Mouse (Mus musculus) right cerebral cortex, postnatal 25 days (tissue): ENCODE measurements at regions not wholly inside any gene's neighbourhood (a gene's known extent, or its start where the extent isn't known, plus 50 kb on each side); places are given as distances from the start of the nearest gene placed in this dataset.

Source experiments
- DNase-seq: peaks from one replicate; pipeline ENCODE4 v3.0.0; 2022

DNA sequence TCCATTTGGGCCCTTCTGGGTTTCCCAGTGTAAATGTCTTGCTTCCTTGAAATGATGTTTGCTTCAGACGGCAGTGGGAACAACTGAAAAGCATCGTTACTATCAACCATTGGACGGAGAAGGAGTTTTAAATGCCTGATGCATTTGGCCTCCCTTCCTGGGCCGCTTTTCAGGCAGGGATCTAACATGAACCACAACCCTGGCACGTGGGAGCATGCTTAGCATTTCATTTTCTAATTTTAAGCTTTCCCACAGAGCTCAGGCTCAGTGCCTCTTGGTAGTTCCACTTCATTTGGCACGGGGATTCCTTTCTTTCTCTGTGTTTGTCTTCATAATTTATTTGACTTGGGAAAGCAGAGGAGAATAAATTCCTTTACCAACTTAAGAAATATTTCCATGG is 406.6 kb upstream of the Nbea start:
- DNase-seq: peak; percentile 16

DNA sequence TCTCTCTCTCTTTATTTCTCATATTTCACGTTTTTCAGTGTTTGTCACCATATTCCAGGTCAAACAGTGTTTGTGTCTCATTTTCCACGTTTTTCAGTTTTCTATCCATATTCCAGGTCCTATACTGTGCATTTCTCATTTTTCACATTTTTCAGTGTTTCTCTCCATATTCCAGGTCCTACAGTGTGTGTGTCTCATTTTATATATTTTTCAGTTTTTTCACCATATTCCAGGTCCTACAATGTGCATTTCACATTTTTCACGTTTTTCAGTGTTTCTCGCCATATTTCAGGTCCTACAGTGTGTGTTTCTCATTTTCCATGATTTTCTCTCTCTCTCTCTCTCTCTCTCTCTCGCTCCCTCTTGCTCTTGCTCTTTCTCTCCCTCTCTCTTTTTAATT is 391.9 kb upstream of the Nbea start:
- DNase-seq: no peak

DNA sequence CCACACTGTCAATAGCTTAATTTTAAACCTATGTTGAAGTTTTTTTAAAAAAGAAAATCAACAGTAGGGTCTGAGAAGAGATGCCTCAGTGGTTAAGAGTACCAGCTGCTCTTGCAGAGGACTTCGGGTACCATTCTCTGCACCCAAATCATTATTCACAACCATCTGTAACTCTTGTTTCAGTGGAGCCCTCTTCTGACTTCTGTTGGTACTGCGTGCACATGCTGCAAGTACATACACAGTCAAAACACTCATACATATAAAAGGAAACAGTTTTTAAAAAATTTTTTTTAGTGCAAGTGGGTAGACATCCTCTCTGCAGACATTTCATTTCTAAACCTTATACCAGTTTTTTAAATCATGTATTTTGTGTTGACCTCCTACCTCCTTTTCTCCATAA is 352.7 kb upstream of the Nbea start:
- no peak for DNase-seq

DNA sequence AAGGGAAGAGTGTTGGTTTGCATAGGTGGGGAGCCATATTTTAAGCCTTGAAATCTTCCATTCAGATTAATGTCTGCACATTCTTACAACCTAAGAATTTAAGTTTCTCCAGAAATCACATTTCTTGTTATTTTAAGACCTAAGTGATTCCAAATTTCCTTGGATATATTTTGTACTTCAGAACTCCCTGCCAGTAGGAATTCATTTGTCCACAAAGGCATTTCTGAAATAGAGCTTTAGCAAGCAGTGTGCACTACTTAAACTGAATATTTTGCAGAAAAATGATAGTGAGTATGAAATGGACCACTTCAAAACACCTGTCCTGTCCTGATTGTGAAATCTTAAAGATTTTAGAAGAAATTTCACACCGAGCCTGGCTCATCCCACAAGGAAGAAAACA is 320.9 kb upstream of the Nbea start:
- DNase-seq: no peak

DNA sequence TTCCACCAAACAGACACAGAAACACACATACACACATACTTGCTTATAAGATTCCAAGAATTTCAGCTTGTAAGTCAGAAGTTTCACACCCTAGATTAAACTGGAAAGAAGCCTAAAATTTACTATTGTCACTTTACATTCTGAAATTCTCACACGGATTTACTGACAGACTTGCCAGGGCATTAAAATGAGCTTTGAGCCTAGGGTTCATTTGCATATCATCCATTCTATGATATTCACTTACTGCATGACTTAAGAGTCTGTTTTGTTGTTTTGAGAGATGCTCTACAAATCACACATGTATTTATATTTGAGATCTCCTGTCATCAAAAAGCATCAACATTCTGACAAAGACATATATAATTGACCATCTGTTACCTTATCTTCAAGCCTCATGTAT is 315.8 kb upstream of the Nbea start:
- DNase-seq: no peak

DNA sequence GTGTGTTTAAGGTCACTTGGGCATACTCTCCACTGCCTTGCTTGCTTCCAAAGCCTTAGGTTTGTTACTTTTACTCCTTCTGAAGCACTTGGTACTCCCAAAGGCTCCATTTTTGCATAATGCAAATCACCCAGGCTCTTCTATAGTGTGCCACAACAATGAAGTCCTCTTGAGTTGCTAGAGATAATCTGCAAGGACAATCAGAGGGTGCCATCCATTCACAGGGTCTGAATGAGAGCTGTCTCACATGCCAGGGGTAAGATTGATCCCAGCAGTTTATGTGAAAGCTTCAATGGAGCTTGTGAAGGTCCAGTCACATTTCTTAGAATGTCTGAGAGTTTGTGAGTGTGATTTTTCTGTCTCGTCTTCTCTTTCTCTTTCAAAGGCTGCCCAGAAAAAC is 310.4 kb upstream of the Nbea start:
- DNase-seq: no peak

DNA sequence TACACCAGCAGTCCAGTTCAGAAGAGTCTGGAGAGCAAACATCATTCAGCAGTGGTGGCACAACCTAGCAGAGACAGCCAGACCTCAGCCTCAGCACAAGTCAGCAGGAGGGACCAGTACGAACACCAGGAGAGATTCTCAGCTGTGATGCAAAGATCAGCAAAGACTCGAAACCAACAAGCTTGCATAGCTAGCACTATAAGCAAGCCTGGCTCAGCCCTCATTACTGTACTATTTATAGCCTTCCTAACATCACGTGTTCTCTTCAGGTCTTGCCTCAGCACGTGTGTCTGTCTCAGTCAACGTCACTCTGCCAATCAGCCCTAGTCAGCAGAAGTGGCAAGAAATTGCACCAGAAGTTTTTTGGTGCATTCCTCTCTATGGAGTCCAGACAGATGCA is 305.7 kb upstream of the Nbea start:
- no peak for DNase-seq

DNA sequence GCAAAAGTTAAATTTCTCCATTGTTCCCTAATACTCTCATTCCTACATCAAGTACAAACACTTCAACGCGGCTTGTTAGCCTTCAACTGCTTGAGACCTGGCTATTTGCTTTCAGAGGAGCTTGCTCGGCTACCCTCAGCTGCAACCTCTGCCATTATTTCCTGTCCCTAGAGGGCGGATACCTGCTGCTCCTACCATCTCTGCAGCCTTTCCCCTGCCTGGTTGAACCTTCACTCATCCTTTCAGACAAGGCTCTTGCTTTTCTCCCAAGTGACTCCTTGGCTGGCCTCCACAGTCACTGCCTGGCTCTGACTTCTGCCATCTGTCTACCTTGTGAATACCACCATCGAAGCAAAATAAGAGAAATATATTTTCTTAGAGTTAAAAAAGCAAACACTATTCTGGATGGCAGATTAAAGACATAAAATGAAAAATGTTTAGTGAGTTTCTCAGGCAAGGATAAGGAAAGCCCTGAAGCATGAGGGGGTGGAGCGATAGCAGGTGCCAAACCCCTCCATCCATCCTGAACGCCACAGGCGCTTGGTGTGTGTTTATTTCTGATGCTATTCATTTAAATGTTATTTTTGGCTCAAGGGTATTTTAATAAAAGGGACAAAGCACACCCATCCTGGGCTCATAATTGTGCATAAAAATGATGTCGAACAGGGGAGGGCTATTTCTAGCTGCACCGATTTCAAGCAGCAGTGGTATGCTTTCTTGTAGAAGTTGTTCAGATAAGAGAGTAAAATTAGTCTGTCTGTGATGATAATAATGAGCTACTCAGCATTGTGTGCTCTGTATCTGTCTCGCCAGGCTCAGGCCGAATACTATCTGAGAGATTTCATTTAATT is 302.3 kb upstream of the Nbea start:
- no peak for DNase-seq

DNA sequence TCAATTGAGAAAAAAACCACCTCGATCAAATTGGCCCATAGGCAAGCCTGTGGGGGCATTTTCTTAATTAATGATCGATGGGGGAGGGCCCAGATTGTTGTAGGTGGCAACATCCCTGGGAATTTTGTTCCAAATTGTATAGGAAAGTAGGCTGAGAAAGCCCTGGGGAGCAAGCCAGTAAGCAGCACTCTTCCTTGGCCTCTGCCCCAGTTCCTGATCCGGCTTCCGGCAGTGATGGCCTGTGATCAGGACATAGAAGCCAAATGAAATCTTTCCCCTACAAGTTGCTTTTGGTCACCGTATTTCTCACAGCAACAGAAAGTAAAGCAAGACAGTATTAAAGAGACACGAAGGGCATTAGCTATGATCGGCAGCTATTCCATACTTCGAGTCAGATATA is 300.6 kb upstream of the Nbea start:
- DNase-seq: no peak

DNA sequence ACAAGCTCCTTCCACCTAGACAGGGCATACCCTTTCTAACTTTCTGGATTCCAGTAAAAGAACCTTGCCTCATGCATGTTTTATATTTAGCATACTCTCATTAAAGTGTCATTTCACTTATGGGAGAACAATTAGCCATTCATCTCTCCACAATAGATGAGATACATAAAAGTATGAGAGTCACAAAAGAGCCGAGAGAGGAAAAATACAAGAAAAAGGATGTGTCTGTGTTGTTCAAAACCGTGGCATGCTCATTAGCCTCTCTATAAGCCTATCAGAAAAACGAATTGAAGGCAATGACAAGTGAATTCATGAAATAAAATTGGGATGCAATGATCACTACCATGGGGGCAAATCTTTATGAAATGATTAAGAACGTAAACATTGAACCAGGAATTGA is 299.9 kb upstream of the Nbea start:
- DNase-seq: no peak

DNA sequence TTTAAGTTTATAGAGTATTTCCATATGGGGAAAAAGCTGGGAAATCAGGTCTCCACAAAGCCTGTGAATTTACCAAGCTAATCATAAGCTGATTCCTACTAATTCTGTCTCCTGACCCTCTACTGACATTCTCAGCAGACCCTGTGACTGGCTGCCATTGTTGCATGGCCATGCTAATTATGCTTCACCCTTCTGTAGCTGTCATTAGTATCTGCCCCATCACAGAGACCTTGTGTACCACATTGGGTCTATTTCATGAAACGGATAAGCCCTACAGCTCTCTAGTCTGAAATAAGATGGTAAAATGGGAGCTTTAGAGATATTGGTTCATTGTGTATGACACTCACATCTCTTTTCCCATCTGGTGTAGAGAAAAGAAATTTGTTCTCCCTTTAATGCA is 296.0 kb upstream of the Nbea start:
- DNase-seq: no peak

DNA sequence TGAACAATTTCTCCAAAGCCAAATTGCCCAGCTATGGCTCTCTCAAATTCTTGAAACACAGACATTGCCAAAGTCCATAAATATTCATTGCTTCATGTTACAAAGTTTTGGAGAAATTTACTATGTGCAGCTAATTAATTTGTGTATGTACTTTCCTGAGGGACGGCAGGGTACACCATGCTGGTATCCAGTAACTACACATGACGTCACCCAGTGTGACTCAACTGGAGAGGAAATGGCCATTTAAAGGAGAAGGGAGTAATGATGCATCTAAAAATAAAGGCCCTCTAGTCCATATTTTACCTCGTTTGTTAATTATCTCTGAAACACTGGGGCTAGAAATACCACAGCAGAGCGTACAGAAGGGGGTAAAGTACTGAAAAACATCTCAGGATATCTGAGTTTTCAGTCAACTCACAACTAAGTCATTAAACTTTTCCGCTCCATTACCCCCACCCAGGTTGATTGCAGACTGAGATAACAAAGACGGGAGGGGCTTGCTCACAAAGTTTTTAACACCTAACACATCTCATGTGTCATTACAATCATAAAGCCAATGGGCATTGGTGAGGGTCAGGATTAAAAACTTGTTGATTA is 295.1 kb upstream of the Nbea start:
- DNase-seq: no peak

DNA sequence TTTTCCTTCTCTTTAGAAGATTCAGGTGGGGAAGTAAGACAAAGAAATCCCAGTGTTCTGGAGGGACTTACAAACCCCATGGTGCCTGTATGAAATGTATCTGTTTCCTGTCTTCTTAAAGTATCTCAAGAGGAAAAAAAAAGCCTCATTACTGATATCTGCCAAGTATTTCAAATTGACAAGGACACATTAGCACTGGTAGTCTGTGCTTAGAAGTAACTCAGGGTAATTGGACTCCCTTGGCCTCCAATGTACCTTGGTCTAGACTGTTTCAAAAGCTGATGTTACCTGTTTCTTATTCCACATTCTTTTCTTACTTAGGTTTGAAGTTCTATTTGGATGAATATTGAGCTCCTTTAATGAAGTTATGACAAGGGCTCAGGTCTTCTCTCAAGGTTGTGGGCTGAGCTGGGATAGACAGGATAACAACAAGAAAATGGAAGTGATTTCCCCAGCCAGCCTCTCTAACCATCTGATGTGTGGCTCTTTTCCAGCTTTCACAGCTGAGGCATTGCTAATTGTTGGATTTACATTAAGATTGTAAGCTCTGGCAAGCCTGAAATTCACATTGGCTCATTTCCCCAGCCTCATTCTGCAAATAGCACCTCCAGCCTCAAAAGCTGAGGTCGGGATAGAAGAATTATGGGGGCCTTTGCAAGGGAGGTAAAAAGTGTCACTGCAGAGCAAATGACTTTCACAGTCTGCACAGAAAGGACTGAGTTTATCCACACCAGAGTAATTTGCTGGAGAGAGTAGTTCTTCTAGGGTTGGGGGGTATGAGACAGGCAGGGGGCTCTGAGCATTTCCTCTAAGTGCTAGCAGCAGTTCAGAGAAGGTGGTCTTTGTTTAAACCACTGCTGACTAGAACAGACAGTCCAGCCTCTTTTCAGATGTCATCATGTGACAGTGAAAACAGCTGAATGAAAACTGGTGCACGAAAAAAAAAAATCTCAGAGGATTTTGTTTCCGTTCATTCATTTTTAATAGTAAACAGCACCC is 292.3 kb upstream of the Nbea start:
- peak; percentile 17 for DNase-seq

DNA sequence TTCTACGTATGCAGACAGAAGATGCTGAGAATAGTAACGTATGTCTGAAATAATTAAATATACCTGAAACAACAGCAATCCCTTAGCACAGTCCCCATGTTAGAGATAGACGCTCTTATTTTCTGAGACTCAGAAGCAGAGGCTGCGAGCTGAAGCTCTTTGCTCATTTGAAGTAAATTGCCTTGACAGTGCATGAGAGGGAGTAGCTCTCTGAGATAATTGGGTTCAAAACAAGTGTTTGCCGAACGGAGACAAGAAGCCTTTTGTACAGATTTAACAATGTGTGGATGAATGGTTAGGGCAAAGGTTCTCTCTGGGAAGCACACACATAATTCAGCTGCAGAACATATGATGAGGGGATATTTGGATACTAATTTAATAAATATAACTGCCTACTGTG is 289.1 kb upstream of the Nbea start:
- no peak for DNase-seq

DNA sequence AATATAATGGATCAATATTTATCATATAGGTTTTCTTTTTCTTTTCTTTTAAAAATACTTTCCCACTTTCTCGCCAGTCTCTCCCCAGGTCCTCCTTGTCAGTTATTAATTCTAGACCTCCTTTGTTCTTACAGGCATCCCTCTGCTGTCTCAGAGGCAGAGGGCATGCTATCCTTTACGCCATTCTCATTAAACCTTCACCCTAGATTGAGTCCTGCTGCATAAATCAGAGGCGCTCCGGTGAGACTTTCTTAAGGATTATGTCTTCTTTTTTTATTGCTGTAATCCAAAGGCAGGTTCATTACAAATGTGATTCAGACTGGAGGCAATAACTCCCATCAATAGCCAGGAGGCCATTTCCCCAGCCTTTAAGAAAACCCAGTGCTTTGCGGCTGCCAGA is 288.3 kb upstream of the Nbea start:
- no peak for DNase-seq

DNA sequence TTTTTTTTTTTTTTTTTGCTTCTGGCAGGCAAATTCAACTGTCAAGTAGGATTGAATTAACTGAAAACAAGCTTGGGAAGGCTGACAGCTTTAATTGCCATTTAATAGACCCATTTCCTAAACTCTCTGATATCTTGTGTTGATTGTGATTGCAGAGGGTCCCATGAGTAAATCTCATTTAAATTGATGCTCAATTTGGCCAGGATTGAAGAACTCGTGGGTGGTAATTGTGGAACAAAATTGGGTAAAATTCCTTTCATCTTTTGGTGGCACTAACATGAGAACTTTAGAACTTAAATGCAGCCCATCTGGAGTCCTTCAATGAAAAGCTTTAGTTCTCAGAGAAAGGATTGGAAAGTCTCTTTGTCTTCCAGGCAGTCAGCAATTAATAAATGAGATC is 287.7 kb upstream of the Nbea start:
- no peak for DNase-seq

DNA sequence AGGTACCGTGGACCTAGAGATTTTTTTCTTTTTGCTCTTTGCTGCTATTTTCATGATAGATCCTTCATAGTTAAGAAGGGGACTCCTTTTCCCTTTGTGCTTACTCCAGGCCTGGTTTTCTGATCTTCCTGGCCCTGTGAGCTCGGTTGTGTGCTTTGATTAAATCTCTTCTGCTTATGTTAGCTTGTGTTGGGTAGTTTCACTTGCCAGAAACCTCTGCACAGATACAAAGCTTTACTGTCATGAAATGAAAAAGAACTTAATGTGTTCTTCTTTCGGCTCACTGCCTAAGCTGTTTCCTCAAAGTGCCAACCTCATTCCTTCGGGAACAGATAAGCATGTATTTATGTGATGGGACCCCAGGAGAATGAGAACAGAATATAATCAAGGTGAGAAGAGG is 274.1 kb upstream of the Nbea start:
- no peak for DNase-seq

DNA sequence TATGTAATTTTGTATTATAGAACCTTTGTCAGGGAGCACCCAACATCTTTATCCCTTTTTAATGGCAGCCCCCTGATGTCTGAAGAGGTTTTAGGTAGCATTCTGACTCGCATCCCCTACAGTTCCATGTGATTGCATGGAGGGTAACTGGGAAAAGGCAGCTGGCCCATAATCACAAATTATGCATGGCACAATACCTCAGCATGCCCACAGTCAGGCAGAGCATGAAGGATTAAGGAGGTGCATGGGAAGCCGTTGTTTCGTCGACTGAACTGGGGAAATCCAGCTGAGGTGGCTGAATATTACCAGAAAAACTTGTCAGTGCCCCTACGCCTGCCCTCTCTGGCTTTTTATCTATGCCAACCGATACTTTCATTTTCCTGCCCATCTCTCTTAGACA is 272.8 kb upstream of the Nbea start:
- no peak for DNase-seq

DNA sequence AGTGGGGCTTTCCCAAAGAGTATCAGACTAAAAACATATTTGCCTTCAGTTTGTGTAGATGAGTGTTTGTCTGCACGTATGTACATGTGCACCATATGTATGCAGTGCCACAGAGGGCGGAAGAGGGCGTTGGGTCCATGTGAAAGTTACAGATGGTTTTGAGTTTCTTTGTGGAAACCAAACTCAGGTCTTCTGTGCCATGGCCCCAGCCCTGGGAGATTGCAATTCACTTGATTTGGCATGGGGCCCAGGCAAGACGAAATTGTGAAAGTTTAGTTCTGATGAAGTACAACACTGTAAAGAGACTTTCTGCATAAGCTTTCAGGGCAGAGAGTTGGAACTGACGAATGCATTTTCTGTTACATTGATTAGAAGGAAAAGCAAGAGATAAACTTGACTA is 255.4 kb upstream of the Nbea start:
- no peak for DNase-seq

DNA sequence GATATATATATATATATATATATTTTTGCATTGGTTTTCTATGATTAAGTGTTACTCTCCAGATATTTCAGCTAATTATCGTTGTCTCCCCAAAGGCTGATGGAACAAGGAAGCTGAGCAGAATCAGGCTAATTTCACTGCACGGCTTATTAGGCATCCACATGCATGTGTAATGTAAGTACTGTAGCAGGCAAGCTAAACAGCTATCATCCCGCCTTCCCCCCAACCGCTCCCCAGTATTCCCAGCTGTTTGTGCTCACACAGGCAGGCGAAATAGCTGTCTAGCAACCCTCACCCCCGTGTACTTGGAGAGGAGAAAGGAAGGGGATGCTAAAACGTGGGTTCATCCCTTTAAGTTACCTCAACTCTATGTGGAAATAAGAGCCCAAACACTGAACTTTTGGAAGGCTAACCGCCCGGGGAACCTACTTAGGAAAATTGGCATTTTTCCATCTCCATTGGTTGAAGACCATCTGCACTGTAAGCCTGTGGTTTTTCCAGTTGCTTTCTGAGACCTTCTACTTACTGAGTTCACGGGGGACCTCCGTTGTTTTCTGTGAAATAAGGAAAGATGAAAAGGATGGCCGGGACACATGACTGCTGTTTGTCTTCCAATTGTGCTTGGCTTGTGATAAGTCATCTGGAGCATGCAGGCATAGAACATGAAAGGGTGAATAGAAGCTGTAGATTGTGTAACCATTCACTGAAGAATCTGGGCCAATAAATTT is 254.7 kb upstream of the Nbea start:
- DNase-seq: no peak

DNA sequence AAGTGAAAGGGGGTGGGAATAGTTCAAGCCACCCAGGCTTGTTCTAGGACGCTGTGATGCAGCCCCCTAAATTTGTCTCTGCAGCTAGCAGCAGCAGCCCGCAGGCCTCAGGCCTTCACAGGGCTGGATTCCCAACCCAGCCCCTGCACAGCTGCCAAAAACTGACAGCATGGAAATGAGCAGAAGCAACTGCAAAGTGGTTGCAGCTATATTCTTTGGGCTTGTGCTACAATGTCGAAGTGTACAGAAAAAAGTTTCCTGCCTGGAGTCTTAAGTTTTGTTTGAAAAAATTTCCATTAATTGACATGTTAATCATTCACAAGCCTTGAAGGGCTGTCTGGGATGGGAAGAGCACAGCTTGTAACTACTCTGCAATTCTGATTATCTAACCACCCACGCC is 253.6 kb upstream of the Nbea start:
- no peak for DNase-seq

DNA sequence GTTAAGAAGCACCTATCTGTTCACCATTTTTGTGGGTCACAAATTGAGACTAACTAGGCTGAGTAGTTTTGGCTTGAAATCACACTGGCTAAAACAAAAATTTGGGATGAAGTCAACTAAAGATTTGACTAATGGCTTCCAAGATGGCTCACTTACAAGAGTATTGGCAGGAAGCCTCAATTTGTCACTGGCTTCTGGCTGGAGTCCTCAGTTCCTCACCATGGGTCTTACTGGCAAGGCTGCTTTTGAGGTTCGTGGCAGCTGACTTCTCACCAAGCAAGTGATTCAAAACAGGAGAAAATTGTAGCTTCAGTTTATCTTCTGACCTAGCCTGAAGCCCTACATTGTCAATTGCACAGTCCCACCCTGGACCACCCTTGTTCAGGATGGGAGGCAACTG is 250.0 kb upstream of the Nbea start:
- no peak for DNase-seq

DNA sequence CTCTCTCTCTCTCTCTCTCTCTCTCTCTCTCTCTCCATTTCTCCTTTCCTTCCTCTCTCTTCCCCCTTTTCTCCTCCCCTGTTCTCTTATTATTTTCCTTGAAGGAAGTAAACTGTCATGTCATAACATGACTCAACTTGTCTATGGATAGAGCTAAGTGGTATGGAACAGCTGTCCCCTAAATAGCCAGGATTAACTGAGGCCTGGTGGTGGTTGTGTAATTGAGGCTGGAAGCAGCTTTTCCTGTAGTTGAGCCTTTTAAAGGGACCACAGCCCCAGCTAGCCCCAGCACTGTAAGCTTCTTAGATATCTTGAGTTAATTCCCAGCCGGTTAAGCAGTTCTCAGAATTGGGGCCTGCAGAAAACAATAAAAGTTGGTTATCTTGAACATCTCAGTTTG is 243.7 kb upstream of the Nbea start:
- DNase-seq: no peak
